Mouse (Mus musculus): ENCODE results near the gene Itpkb. TPM values are rescaled to one million over a fixed set of nuclear protein-coding genes. Genes with fewer than 3 reads are reported as not detected.

The Itpkb gene
- polyA plus RNA-seq, 1 experiment from 2014 or later: 7.2 TPM

DNA sequence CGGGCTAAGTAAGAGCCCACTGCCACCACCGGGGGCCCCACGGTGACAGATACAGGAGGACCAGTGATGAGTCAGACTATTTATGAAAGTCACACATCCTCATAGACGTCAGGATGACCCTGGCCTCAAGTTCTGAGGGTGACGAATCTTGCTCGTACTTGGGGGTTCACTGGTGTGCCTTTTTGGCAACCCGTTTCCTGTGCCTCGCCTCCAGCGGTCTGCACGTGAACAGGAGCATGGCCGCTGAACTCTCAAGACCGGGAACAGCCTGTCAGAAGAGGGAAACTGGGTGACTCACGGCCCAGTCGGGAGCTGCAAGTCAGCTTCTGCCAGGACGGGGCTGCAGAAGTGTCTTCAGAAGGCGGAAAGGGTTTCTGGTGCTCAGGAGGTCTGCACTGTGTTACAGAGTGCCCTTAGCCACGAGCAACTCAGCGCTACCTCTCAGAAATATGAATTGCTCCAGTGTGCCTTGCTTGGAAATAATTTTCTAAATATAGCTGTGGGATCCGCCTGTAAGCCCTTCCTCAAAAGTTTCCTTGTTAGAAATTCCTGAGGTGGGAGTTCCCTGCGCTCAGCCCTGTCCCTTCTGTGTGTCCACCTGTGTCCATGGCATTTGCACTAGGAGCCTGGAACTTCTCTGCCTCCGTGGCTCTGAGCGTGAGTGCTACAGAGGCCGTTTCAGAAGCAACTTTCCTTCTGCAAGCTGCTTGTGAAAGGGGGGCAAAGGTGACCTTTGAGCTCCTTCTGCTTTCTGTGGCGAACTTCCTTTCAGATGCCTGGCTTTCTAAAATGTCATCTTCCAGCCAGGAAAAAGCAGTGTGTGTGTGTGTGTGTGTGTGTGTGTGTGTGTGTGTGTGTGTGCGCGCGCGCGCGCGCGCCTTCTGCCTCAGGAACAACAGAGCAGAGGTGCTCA, 73.7 kb downstream of the Itpkb start:
- ATAC-seq (ENCODE audit: insufficient number of reproducible peaks, low FRiP score, low TSS enrichment, low read depth): no peak
- no peaks in the 10 kb centered on the region for H3K9me3 ChIP-seq (ENCODE audit: control insufficient read depth, low read length)
- H3K36me3 ChIP-seq (ENCODE audit: control insufficient read depth, insufficient read depth, low read length): no peaks in the 10 kb centered on the region
- WGBS: 71% methylated on average over 32 of the region's 32 CpGs
- H3K27ac ChIP-seq (replicated peaks; ENCODE audit: low read depth, low read length): peak overlapping the region; percentile 32; the same call in 1 of the 2 replicates
- DNase-seq (ENCODE audit: low spot score): peak; percentile 45
- no peak overlapping the region for H3K4me2 ChIP-seq (ENCODE audit: low read depth, severe bottlenecking)
- H3K4me1 ChIP-seq (ENCODE audit: control insufficient read depth, insufficient read depth, low read length): peaks cover 21% of the 10 kb centered on the region
- no peak overlapping the region for H3K9ac ChIP-seq (ENCODE audit: low read length)
- no peak overlapping the region for H3K4me3 ChIP-seq (ENCODE audit: low read depth, low read length)
- H3K27me3 ChIP-seq (ENCODE audit: control insufficient read depth, insufficient read depth, low read length): no peaks in the 10 kb centered on the region

DNA sequence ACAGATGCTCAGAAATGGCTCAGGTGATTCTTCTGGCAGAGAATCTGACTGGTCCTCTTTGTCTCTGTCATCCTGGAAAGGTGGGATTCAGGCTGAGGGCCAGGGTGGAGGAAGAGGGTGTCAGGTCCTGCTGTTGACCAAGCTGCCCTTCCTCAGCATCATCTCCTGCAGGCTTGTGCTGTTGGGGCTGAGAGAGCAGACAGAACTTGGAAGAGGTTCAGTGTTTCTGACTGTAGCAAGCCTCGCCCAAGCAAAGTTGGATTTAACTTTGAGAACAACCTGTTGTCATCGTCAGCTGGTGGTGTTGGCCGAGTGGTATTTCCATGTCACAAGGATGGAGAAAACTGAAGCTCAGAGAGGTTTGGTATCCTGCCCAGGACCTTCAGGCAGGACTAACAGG, 74.4 kb downstream of the Itpkb start:
- Histone ChIP-seq H3K4me2 (ENCODE audit: low read depth, severe bottlenecking) (no peak overlapping the region), H3K4me3 (ENCODE audit: low read depth, low read length) (no peak overlapping the region)

DNA sequence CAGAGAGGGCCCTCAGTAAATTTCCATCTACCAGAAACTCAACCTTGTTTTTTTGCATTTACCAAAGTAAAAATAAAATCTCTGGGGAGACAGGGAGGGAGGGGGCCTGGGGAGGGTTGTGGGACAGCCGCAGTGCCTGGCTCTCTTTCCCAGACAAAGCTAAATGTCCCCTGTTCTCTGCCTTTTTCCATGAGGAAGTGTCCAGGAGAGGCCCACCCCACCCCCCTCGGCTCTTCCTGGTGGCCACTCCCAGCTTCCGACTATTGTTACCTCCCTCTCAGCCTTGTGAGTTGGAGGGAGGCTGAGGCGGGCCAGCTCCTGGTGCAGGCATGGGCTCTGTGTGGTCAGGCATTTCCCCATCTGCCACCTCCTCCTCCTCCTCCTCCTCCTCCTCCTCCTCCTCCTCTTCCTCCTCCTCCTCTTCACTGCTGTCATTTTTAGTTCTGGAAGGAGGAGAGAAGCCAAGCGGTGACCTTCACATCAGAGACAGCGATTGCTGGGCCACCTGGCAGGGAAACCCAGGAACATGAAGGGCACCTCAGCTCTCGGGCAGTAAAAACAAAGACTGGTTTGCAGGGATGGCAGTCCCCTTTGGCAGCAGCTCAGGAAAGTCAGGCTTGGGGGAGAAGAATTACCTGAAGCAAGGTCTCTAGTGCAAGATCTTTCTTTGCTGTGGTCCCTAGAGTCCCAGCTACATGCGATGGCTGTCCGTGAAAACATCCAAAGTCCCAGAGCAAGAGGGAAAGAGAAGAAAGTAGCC, 75.5 kb downstream of the Itpkb start:
- DNase-seq (ENCODE audit: low spot score): no peak
- no peak for ATAC-seq (ENCODE audit: insufficient number of reproducible peaks, low FRiP score, low TSS enrichment, low read depth)
- Histone ChIP-seq H3K4me1 (ENCODE audit: control insufficient read depth, insufficient read depth, low read length) (peaks cover 23% of the 10 kb centered on the region), H3K9me3 (ENCODE audit: control insufficient read depth, low read length) (no peaks in the 10 kb centered on the region), H3K4me2 (ENCODE audit: low read depth, severe bottlenecking) (no peak overlapping the region), H3K27me3 (ENCODE audit: control insufficient read depth, insufficient read depth, low read length) (no peaks in the 10 kb centered on the region), H3K36me3 (ENCODE audit: control insufficient read depth, insufficient read depth, low read length) (no peaks in the 10 kb centered on the region), H3K9ac (ENCODE audit: low read length) (no peak overlapping the region), H3K4me3 (ENCODE audit: low read depth, low read length) (no peak overlapping the region), H3K27ac (replicated peaks; ENCODE audit: low read depth, low read length) (no peak overlapping the region)
- WGBS: 87% methylated on average over 9 of the region's 9 CpGs

More for the DNA sequence above, 74.4 kb downstream of the Itpkb start:
- H3K9me3 ChIP-seq (ENCODE audit: control insufficient read depth, low read length): no peaks in the 10 kb centered on the region
- H3K27ac ChIP-seq (replicated peaks; ENCODE audit: low read depth, low read length): 0 out of 2 replicates have a peak overlapping the region, but pooled peaks have one; percentile 32
- no peaks in the 10 kb centered on the region for H3K27me3 ChIP-seq (ENCODE audit: control insufficient read depth, insufficient read depth, low read length)
- no peak for DNase-seq (ENCODE audit: low spot score)
- H3K36me3 ChIP-seq (ENCODE audit: control insufficient read depth, insufficient read depth, low read length): no peaks in the 10 kb centered on the region
- no peak for ATAC-seq (ENCODE audit: insufficient number of reproducible peaks, low FRiP score, low TSS enrichment, low read depth)
- H3K4me1 ChIP-seq (ENCODE audit: control insufficient read depth, insufficient read depth, low read length): peaks cover 25% of the 10 kb centered on the region
- 92% methylated on average over 3 of the region's 3 CpGs for WGBS
- H3K9ac ChIP-seq (ENCODE audit: low read length): no peak overlapping the region

DNA sequence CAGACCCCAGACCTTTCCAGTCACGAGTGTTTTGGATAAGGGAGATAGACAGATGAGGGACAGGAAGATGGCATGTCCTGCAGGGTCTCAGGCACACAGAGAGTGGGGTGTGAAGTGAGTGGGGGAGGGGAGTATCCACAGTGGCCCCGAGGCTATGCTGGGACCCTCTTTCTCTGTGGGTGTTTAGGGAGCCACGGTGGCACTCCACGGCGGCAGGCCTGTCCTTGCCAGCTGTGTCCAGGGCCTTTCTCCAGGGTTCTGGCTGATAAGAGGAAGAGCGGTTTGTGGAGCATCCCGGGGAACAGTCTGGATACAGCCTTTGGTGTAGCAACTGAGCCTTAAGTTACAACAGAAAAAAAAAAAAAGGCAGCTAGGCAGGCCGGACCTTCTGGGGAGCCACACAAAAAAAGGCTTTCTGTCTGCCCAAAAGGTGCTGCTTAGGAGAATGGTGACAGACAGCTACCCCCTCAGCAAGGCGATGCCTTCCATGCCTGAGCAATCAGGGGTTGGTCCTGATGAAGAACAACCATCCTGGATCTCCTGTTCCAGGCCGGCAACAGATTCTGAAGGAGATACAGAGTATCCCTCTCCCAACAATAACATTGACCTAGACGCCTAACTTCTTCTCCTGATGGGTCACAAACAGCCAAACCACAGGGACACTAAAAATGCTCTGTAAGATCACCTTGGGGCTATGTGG, 76.2 kb downstream of the Itpkb start:
- Histone ChIP-seq H3K4me2 (ENCODE audit: low read depth, severe bottlenecking) (no peak overlapping the region), H3K27ac (replicated peaks; ENCODE audit: low read depth, low read length) (no peak overlapping the region)

DNA sequence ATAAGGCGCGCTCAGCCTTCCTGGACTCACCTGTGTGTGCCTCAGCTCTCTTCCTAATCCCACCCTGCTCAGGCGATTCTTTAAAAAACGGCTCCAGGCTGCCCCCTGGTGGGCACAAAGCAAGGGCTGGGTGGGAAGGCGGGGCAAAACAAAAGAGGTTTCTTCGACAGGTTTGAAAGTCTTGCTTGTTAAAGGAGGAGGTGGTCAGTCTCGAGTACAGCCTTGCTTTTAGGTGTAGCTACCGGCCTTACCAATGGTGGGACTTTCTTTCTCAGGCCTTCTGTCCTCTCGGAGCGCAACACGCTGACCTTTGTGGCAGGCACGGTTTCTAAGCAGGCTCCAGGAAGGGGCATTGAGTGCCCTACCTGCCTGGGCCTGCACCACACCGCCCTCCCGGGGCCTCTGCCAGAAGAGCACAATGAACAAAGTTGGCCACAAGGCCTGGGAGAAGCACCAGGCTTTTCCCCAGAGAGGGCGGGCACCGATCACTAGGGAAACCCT, 76.9 kb downstream of the Itpkb start:
- ATAC-seq (ENCODE audit: insufficient number of reproducible peaks, low FRiP score, low TSS enrichment, low read depth) (peak; percentile 22; the same call in 1 of the 2 replicates), DNase-seq (ENCODE audit: low spot score) (peak; percentile 93)
- H3K4me1 ChIP-seq (ENCODE audit: control insufficient read depth, insufficient read depth, low read length): peaks cover 19% of the 10 kb centered on the region
- WGBS: 10% methylated on average over 16 of the region's 16 CpGs
- no peak overlapping the region for H3K4me3 ChIP-seq (ENCODE audit: low read depth, low read length)
- peak overlapping the region; percentile 40 for H3K9ac ChIP-seq (ENCODE audit: low read length)
- peak overlapping the region; percentile 32; the same call in 1 of the 2 replicates for H3K4me2 ChIP-seq (ENCODE audit: low read depth, severe bottlenecking)
- H3K36me3 ChIP-seq (ENCODE audit: control insufficient read depth, insufficient read depth, low read length): no peaks in the 10 kb centered on the region
- no peaks in the 10 kb centered on the region for H3K27me3 ChIP-seq (ENCODE audit: control insufficient read depth, insufficient read depth, low read length)
- no peak overlapping the region for H3K27ac ChIP-seq (replicated peaks; ENCODE audit: low read depth, low read length)
- H3K9me3 ChIP-seq (ENCODE audit: control insufficient read depth, low read length): no peaks in the 10 kb centered on the region

More for the DNA sequence above, 76.2 kb downstream of the Itpkb start:
- no peak overlapping the region for H3K9ac ChIP-seq (ENCODE audit: low read length)
- no peaks in the 10 kb centered on the region for H3K27me3 ChIP-seq (ENCODE audit: control insufficient read depth, insufficient read depth, low read length)
- WGBS: 81% methylated on average over 11 of the region's 11 CpGs
- H3K36me3 ChIP-seq (ENCODE audit: control insufficient read depth, insufficient read depth, low read length): no peaks in the 10 kb centered on the region
- H3K4me3 ChIP-seq (ENCODE audit: low read depth, low read length): no peak overlapping the region
- DNase-seq (ENCODE audit: low spot score) (no peak), ATAC-seq (ENCODE audit: insufficient number of reproducible peaks, low FRiP score, low TSS enrichment, low read depth) (no peak)
- H3K4me1 ChIP-seq (ENCODE audit: control insufficient read depth, insufficient read depth, low read length): peaks cover 19% of the 10 kb centered on the region
- H3K9me3 ChIP-seq (ENCODE audit: control insufficient read depth, low read length): no peaks in the 10 kb centered on the region

DNA sequence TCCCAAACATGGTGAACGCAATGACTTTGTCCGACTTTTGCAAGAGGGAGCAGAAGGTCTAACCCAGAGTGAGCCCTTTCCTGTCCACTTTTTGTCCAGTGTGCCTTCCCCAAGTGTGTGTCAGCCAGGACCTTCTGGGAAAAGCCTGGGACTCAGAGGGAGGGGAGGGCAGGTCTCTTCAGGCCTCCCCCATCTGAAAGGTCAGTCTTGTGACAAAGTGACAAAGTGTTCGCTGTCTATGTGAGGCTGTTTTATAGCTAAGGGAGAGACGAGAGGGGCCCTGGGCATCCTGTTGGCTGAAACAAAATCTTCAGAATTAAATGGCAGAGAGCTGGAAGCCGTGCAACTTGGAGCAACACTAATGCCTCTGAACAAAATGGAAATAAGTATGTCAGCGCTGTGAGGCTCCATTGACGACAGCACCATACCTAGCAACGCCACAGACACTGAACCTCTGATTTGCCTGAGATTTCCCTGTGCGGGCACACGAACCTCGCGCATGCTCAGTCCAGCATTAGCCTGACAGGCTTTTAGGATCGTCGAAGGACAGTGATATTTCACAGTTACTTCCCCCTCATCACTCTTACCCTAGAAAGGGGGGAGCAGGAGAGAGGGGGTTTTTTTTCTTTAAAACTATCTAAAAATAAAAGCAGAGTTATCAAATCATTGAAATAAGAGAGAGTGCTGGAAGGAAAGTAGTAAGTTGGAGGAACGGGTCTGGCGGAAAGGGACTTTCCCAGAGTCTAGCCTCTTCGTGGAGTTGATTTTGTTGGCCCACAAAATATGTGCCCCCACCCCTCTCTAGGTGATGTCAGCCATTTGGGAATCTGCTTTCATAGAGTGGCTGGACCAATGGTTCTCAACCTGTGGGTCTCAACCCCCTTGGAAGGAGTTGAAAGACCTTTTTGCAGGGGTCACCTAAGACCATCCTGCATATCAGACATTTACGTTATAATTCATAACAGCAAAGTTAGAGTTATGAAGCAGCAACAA, 77.7 kb downstream of the Itpkb start:
- no peak for ATAC-seq (ENCODE audit: insufficient number of reproducible peaks, low FRiP score, low TSS enrichment, low read depth)

DNA sequence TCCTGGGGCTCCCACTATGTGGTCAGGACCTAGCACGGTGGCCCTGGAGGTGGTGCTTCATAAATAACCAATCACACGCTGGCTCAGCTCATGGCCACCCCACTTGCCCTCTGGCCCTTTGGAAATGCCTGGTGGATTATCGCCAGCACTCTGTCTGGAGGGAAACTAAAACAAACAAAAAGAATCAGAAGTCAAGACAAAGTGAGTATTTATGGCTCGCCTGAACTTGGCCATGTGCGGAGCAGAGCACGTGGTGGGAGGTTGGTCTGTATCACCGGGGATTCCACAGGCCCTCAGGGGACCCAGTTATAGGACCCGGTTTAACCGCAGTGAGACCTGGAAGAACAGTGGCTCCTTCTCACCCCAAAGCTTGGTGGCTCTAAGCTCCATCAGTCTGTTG, 78.5 kb downstream of the Itpkb start:
- no peak overlapping the region; the same call in 1 of the 2 replicates for H3K27ac ChIP-seq (replicated peaks; ENCODE audit: low read depth, low read length)
- peaks cover 16% of the 10 kb centered on the region for H3K4me1 ChIP-seq (ENCODE audit: control insufficient read depth, insufficient read depth, low read length)

More for the DNA sequence above, 77.7 kb downstream of the Itpkb start:
- H3K36me3 ChIP-seq (ENCODE audit: control insufficient read depth, insufficient read depth, low read length): no peaks in the 10 kb centered on the region
- no peak overlapping the region for H3K4me2 ChIP-seq (ENCODE audit: low read depth, severe bottlenecking)
- no peak overlapping the region; the same call in 1 of the 2 replicates for H3K27ac ChIP-seq (replicated peaks; ENCODE audit: low read depth, low read length)
- DNase-seq (ENCODE audit: low spot score): no peak
- 84% methylated on average over 18 of the region's 18 CpGs for WGBS
- H3K9ac ChIP-seq (ENCODE audit: low read length): no peak overlapping the region
- H3K27me3 ChIP-seq (ENCODE audit: control insufficient read depth, insufficient read depth, low read length): no peaks in the 10 kb centered on the region
- no peaks in the 10 kb centered on the region for H3K9me3 ChIP-seq (ENCODE audit: control insufficient read depth, low read length)
- H3K4me1 ChIP-seq (ENCODE audit: control insufficient read depth, insufficient read depth, low read length): peaks cover 19% of the 10 kb centered on the region
- H3K4me3 ChIP-seq (ENCODE audit: low read depth, low read length): no peak overlapping the region

More for the DNA sequence above, 78.5 kb downstream of the Itpkb start:
- Histone ChIP-seq H3K27me3 (ENCODE audit: control insufficient read depth, insufficient read depth, low read length) (no peaks in the 10 kb centered on the region), H3K9me3 (ENCODE audit: control insufficient read depth, low read length) (no peaks in the 10 kb centered on the region), H3K4me2 (ENCODE audit: low read depth, severe bottlenecking) (no peak overlapping the region), H3K4me3 (ENCODE audit: low read depth, low read length) (no peak overlapping the region), H3K9ac (ENCODE audit: low read length) (no peak overlapping the region), H3K36me3 (ENCODE audit: control insufficient read depth, insufficient read depth, low read length) (peaks cover 1% of the 10 kb centered on the region; the same call in 1 of the 2 replicates)
- no peak; the same call in 1 of the 2 replicates for ATAC-seq (ENCODE audit: insufficient number of reproducible peaks, low FRiP score, low TSS enrichment, low read depth)
- DNase-seq (ENCODE audit: low spot score): no peak
- WGBS: 60% methylated on average over 9 of the region's 9 CpGs
